Mouse (Mus musculus): Measurements from ENCODE around the gene Tmem189. TPM values are rescaled to one million over a fixed set of nuclear protein-coding genes. Genes with fewer than 3 reads are reported as not detected.

The Tmem189 gene
- polyA plus RNA-seq, 1 experiment: 71.5 TPM

- no peak for DNase-seq (ENCODE audit: extremely low spot score in 1 of 2, low spot score in 1 of 2)
These were observed 92.0 kb downstream of the Tmem189 start for GRCm38 (mm10) chr2:167597492-167598186.

- no peak for DNase-seq (ENCODE audit: extremely low spot score in 1 of 2, low spot score in 1 of 2)
These were observed 92.7 kb downstream of the Tmem189 start for GRCm38 (mm10) chr2:167596726-167597491.

- no peak for DNase-seq (ENCODE audit: extremely low spot score in 1 of 2, low spot score in 1 of 2)
These were observed 93.4 kb downstream of the Tmem189 start for GRCm38 (mm10) chr2:167596262-167596661.

- no peak for DNase-seq (ENCODE audit: extremely low spot score in 1 of 2, low spot score in 1 of 2)
These were observed 93.9 kb downstream of the Tmem189 start for GRCm38 (mm10) chr2:167595761-167596171.

GRCm38 (mm10) chr2:167594444-167594934 lies 95.1 kb downstream of the Tmem189 start:
- peak; percentile 41 to 58 for DNase-seq (ENCODE audit: extremely low spot score in 1 of 2, low spot score in 1 of 2)

- no peak for DNase-seq (ENCODE audit: extremely low spot score in 1 of 2, low spot score in 1 of 2)
These were observed 95.9 kb downstream of the Tmem189 start for GRCm38 (mm10) chr2:167593551-167594250.

Other genes with a start within 250 kb of the Tmem189 start
- 104 and 107 TPM in 2 replicates for gene Rnf114, start 197.2 kb downstream of the Tmem189 start, polyA plus RNA-seq (2012; rRNA removed)
- gene Spata2, start 196.9 kb downstream of the Tmem189 start, polyA plus RNA-seq (2012; rRNA removed): 53.1 and 58.6 TPM in 2 replicates
- gene Snai1, start 151.6 kb downstream of the Tmem189 start, polyA plus RNA-seq (2012; rRNA removed): 2.3 and 3.0 TPM in 2 replicates
- 250 and 280 TPM in 2 replicates for gene Ube2v1, start 57.7 kb downstream of the Tmem189 start, polyA plus RNA-seq (2012; rRNA removed)
- 0.88 TPM in 1 of 2 replicates, not detected in the other for gene Gm20431, start 28.3 kb downstream of the Tmem189 start, polyA plus RNA-seq (2012; rRNA removed)
- 14.5 and 14.9 TPM in 2 replicates for gene Cebpb, start 907 bp downstream of the Tmem189 start, polyA plus RNA-seq (2012; rRNA removed)
- gene Ptpn1, start 242.2 kb upstream of the Tmem189 start, polyA plus RNA-seq (2012; rRNA removed): 45.7 and 45.8 TPM in 2 replicates